Mouse (Mus musculus) kidney, embryonic 15.5 days (tissue): ENCODE results near the gene Grik4. TPM values are rescaled to one million over a fixed set of nuclear protein-coding genes. Genes with fewer than 3 reads are reported as not detected.
A peak's percentile ranks its signal among the peaks of the same experiment; 100 is the strongest.

ENCODE experiments used
- ATAC-seq: fragments of 200-750 bp; cut with Nextera tagmentation; replicated peaks from 2 replicates; pipeline ENCODE4 v1.8.0; 2017; ENCODE audit warnings: moderate TSS enrichment; ENCODE audit not compliant: low FRiP score
- H3K27ac ChIP-seq: fragments of 300-500 bp; sonication (generic); 2 replicates; pipeline ENCODE4 v1.5.1; 2015; ENCODE audit warnings: mild to moderate bottlenecking, inconsistent platforms
- H3K27me3 ChIP-seq: fragments of 300-500 bp; sonication (generic); 2 replicates; pipeline ENCODE4 v1.6.1; 2015; ENCODE audit warnings: inconsistent platforms
- H3K36me3 ChIP-seq: fragments of 300-500 bp; sonication (generic); 2 replicates; pipeline ENCODE4 v1.6.1; 2015; ENCODE audit warnings: inconsistent platforms
- H3K4me1 ChIP-seq: fragments of 300-500 bp; sonication (generic); 2 replicates; pipeline ENCODE4 v1.6.1; 2015; ENCODE audit warnings: inconsistent platforms
- H3K4me2 ChIP-seq: fragments of 300-500 bp; sonication (generic); 2 replicates; pipeline ENCODE4 v1.6.1; 2015; ENCODE audit warnings: moderate library complexity, mild to moderate bottlenecking, inconsistent platforms
- H3K4me3 ChIP-seq: fragments of 300-500 bp; sonication (generic); replicated peaks from 2 replicates; pipeline ENCODE4 v1.5.1; 2015; ENCODE audit warnings: mild to moderate bottlenecking, inconsistent platforms
- H3K9ac ChIP-seq: fragments of 300-500 bp; sonication (generic); 2 replicates; pipeline ENCODE4 v1.6.1; 2015; ENCODE audit warnings: mild to moderate bottlenecking, inconsistent platforms
- H3K9me3 ChIP-seq: fragments of 300-500 bp; sonication (generic); replicated peaks from 2 replicates; pipeline ENCODE4 v1.6.1; 2016; ENCODE audit warnings: inconsistent platforms
- WGBS: fragments of 180-500 bp; shearing (Covaris S2); methylation state at CpG from one replicate; pipeline ENCODE4 v1.1.7; 2015; ENCODE audit warnings: mixed read lengths; 5-methylcytosine and 5-hydroxymethylcytosine counted together
- polyA plus RNA-seq: library from polyadenylated mRNA; unstranded; fragments of >200 nt; fragmentation: Nextera tagmentation; extraction: Ambion mirVana; gene quantifications from 2 replicates; pipeline ENCODE4 v1.2.1, GENCODE M21; 2015

Gene Grik4
- polyA plus RNA-seq, 1 experiment from 2014 or later, result 4.0 TPM

GRCm38 (mm10) chr9:42897361-42898051, 46.8 kb downstream of the Grik4 start:
- Histone ChIP-seq H3K4me2 (peak overlapping the region; percentile 97), H3K9ac (peak overlapping the region; percentile 47), H3K4me3 (peak overlapping the region; percentile 52), H3K9me3 (no peaks in the 10 kb centered on the region), H3K4me1 (peaks cover 34% of the 10 kb centered on the region), H3K36me3 (no peaks in the 10 kb centered on the region), H3K27ac (no peak overlapping the region; the same call in 1 of the 2 replicates), H3K27me3 (peaks cover 15% of the 10 kb centered on the region; the same call in 1 of the 2 replicates)
- under 1% methylated on average over 52 of the region's 52 CpGs for WGBS
- ATAC-seq, result peak; percentile 70

GRCm38 (mm10) chr9:42896421-42897210, 47.7 kb downstream of the Grik4 start:
- no peaks in the 10 kb centered on the region for H3K9me3 ChIP-seq
- no peaks in the 10 kb centered on the region for H3K36me3 ChIP-seq
- H3K27me3 ChIP-seq, result peaks cover 15% of the 10 kb centered on the region; the same call in 1 of the 2 replicates
- H3K4me3 ChIP-seq, result peak overlapping the region; percentile 52
- peaks cover 30% of the 10 kb centered on the region for H3K4me1 ChIP-seq
- ATAC-seq, result no peak
- peak overlapping the region; percentile 29; the same call in 1 of the 2 replicates for H3K27ac ChIP-seq
- H3K4me2 ChIP-seq, result peak overlapping the region; percentile 97
- 3% methylated on average over 16 of the region's 16 CpGs for WGBS
- H3K9ac ChIP-seq, result no peak overlapping the region

GRCm38 (mm10) chr9:42892765-42893164, 51.5 kb downstream of the Grik4 start:
- ATAC-seq, result no peak

DNA sequence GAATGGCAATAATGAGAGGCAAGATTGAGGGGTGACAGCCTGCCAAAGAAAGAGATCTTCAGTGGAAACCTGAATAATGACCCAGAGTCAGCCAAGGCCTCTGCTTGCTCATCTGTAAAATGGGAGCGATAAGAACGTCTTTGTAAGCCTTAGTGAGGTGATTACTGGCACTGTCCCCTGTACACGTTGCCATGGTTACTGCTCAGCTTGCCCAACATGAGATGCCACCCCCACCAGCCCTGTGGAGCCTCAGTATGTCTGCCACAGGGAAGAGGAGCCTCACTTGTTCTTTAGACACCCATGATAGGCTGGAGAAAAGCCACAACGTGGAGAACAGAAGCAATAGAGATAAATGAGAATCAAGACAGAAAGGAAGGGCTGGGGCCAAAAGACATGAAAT, 56.4 kb downstream of the Grik4 start:
- H3K9me3 ChIP-seq, result no peaks in the 10 kb centered on the region
- peaks cover 8% of the 10 kb centered on the region; the same call in 1 of the 2 replicates for H3K27me3 ChIP-seq
- no peak overlapping the region for H3K4me2 ChIP-seq
- no peak overlapping the region for H3K27ac ChIP-seq
- H3K4me1 ChIP-seq, result peaks cover 37% of the 10 kb centered on the region
- H3K9ac ChIP-seq, result no peak overlapping the region
- H3K4me3 ChIP-seq, result no peak overlapping the region
- 73% methylated on average over 4 of the region's 4 CpGs for WGBS
- no peak for ATAC-seq
- H3K36me3 ChIP-seq, result no peaks in the 10 kb centered on the region

More at GRCm38 (mm10) chr9:42892765-42893164, 51.5 kb downstream of the Grik4 start:
- Histone ChIP-seq H3K9me3 (no peaks in the 10 kb centered on the region), H3K9ac (no peak overlapping the region), H3K4me1 (peaks cover 34% of the 10 kb centered on the region), H3K4me2 (no peak overlapping the region), H3K4me3 (no peak overlapping the region), H3K27ac (no peak overlapping the region), H3K27me3 (peaks cover 11% of the 10 kb centered on the region; the same call in 1 of the 2 replicates), H3K36me3 (no peaks in the 10 kb centered on the region)
- WGBS, result 85% methylated on average over 8 of the region's 8 CpGs

DNA sequence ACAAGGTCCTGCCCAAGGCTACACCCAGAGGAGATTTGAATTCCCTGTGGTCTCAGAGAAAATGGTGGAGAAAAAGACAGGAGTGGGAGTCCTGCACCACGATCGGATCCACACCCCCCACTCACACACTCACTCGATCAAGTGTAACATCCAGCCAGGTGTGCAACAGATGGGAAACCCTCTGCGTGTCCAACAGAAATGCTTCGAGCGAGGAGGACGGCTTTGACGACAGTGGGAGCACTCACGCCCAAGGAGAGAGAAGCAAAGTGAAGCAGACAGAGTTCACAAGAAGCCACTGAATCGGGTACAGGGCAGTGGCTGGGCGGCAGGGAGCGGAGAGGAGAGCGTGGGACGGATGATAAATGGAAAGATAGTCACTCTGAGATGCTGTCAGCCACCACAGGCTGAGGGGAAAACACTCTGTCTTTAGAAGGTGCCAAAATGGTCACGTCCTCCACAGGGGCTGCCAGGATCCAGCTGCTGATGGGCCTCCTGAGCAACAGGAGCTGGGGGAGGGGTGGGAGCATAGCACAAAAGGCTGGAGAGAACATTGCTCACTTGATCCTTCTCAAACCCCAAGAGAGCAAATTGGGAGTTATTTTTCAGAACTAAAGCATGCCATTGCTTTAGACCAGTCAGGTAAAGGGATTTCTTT, 58.1 kb downstream of the Grik4 start:
- Histone ChIP-seq H3K4me2 (peak overlapping the region; percentile 29; the same call in 1 of the 2 replicates), H3K9ac (no peak overlapping the region), H3K4me1 (peaks cover 43% of the 10 kb centered on the region), H3K36me3 (no peaks in the 10 kb centered on the region), H3K27me3 (peaks cover 8% of the 10 kb centered on the region; the same call in 1 of the 2 replicates), H3K4me3 (no peak overlapping the region), H3K27ac (no peak overlapping the region), H3K9me3 (no peaks in the 10 kb centered on the region)
- 0 out of 2 replicates have a peak, but pooled peaks have one; percentile 15 for ATAC-seq
- 20% methylated on average over 15 of the region's 15 CpGs for WGBS

DNA sequence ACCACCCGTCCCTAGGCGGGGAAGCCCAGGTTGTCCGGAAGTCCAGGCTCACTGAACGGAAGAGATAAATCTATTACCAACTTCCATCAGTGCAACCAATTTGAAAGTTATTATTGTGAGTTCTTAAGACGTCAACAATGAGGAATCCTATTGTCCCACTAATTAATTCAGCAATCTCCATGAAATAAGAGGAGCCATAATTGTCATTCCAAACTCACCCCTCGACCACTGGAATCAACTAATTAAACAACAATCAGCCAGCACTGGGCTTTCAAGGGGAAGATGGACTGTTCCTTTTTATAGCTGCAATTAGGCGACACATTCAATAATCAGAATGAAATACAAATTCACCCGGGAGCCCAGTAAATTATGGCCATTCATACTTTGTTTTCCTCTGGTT, 58.7 kb downstream of the Grik4 start:
- 31% methylated on average over 8 of the region's 8 CpGs for WGBS
- Histone ChIP-seq H3K9ac (no peak overlapping the region), H3K27ac (no peak overlapping the region), H3K9me3 (no peaks in the 10 kb centered on the region), H3K27me3 (peaks cover 8% of the 10 kb centered on the region; the same call in 1 of the 2 replicates), H3K36me3 (no peaks in the 10 kb centered on the region), H3K4me2 (no peak overlapping the region), H3K4me1 (peaks cover 43% of the 10 kb centered on the region), H3K4me3 (no peak overlapping the region)
- no peak for ATAC-seq

- Histone ChIP-seq H3K4me3 (no peak overlapping the region), H3K27me3 (peaks cover 8% of the 10 kb centered on the region; the same call in 1 of the 2 replicates), H3K9me3 (no peaks in the 10 kb centered on the region), H3K9ac (no peak overlapping the region), H3K4me2 (no peak overlapping the region), H3K36me3 (no peaks in the 10 kb centered on the region), H3K4me1 (peaks cover 41% of the 10 kb centered on the region), H3K27ac (no peak overlapping the region)
- WGBS, result 44% methylated on average over 11 of the region's 11 CpGs
- no peak for ATAC-seq
These were observed 59.2 kb downstream of the Grik4 start for GRCm38 (mm10) chr9:42885123-42885522.

DNA sequence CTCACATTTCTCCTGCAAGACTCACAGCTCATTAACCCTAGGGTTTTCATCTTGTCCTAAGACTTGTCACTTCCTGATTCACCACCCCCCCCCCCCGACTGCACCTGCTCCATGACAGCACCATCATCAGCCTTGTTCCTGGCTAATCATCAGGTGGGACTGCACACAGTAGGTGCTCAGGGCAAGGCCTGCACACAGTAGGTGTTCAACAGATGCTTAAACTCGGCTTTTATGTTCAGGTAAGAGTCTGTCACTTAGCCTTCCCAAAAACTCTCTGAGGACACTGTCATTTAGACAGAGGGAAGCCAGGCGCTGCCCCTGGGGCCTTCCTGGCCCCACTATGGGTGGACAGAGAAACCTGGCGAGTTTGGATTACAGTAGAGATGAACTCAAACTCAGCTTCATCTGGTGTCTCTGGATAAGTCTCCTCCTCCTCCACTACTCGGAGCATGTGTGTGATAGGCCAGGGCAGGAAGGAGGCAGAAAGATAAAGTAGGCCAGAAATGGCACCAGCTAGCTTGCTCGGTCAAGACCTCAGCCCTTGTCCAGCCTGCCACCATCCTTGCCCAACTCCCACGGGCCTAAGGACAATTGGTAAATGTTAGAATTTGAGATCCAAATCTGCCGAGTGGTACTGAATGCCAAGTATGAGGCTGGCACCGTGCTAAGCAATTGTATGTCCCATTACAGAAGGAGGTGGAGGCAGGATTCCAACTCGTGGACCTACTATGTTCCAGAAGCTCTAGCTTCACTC, 61.1 kb downstream of the Grik4 start:
- ATAC-seq, result no peak
- WGBS, result 78% methylated on average over 10 of the region's 10 CpGs
- no peaks in the 10 kb centered on the region for H3K9me3 ChIP-seq

DNA sequence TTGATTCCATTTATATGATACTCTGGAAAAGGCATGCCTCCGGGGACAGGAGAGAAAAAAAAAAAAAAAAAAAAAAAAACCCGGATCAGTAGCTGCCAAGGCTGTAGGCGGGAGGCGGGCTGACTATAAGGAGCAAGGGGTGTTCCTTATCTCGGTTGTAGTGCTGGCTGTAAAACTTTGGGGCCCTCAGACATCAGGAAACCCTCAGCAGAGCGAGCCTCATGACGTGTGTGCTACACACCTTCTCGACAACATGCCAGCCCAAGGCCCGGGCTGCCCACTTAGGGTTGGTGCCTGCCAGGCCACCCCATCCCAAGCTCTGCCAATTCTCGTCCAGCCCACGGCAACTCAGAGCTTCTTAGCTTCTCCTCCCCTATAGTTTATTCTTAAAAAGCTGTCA, 62.0 kb downstream of the Grik4 start:
- Histone ChIP-seq H3K36me3 (no peaks in the 10 kb centered on the region), H3K27ac (no peak overlapping the region), H3K4me2 (no peak overlapping the region), H3K9me3 (no peaks in the 10 kb centered on the region), H3K27me3 (peaks cover 12% of the 10 kb centered on the region), H3K4me1 (peaks cover 28% of the 10 kb centered on the region), H3K4me3 (no peak overlapping the region), H3K9ac (no peak overlapping the region)
- no peak for ATAC-seq
- WGBS, result 17% methylated on average over 11 of the region's 11 CpGs

More for the DNA sequence above, 61.1 kb downstream of the Grik4 start:
- H3K4me1 ChIP-seq, result peaks cover 28% of the 10 kb centered on the region
- no peak overlapping the region for H3K4me2 ChIP-seq
- no peak overlapping the region for H3K27ac ChIP-seq
- no peaks in the 10 kb centered on the region for H3K36me3 ChIP-seq
- no peak overlapping the region for H3K9ac ChIP-seq
- H3K4me3 ChIP-seq, result no peak overlapping the region
- H3K27me3 ChIP-seq, result peaks cover 12% of the 10 kb centered on the region; the same call in 1 of the 2 replicates

DNA sequence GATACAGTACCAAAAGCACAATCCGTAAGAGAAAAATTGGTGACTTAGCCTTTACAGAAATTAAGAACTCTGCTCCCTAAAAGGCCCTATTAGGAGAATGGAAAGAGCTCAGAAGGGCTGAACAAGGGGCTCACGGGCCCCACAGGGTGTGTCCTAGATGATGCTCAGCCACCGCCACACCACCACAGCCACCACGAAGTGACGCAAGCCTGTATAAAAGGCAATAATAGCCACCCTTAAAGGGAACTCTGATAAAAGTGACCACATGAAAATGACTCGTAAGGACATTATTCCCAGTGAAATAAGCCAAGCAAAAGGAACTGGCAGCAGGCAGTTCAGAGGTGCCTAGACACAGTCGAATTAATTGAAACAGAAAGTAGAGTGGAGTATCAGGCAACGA, 63.3 kb downstream of the Grik4 start:
- WGBS, result 66% methylated on average over 8 of the region's 8 CpGs
- Histone ChIP-seq H3K27me3 (peaks cover 12% of the 10 kb centered on the region), H3K4me1 (peaks cover 22% of the 10 kb centered on the region), H3K4me2 (no peak overlapping the region), H3K9ac (no peak overlapping the region), H3K9me3 (no peaks in the 10 kb centered on the region), H3K36me3 (no peaks in the 10 kb centered on the region), H3K4me3 (no peak overlapping the region), H3K27ac (no peak overlapping the region)
- ATAC-seq, result no peak

- Histone ChIP-seq H3K27ac (no peak overlapping the region), H3K9me3 (no peaks in the 10 kb centered on the region), H3K4me3 (no peak overlapping the region), H3K27me3 (peaks cover 7% of the 10 kb centered on the region), H3K9ac (no peak overlapping the region), H3K36me3 (no peaks in the 10 kb centered on the region), H3K4me2 (no peak overlapping the region), H3K4me1 (peaks cover 5% of the 10 kb centered on the region; the same call in 1 of the 2 replicates)
- WGBS, result 49% methylated on average over 7 of the region's 7 CpGs
- no peak for ATAC-seq
These were observed 65.9 kb downstream of the Grik4 start for GRCm38 (mm10) chr9:42878401-42878800.
